In genomic region chr7:17004716-17005115, GRCm38 (mm10) we compare ENCODE assay signal across 19 mouse cellular contexts. TPM values are rescaled to one million over a fixed set of nuclear protein-coding genes. Genes with fewer than 3 reads are reported as not detected.
DNase-seq lines count a peak whose midpoint lies in the region; ATAC-seq and TF ChIP-seq lines count a peak whose summit lies in the region.
"Had no signal": no experiment of that assay in that cellular context is flagged by ENCODE, and none has a peak within 500 bp of the region (broad histone marks: within the 10 kb centered on the region; RNA-seq: fewer than 3 reads in every experiment).

No protein-coding gene starts in this region.

- H3K36me3 ChIP-seq in intestine, embryonic 16.5 days (ENCODE audit: control insufficient read depth, insufficient read depth, low read length) = peaks cover 24% of the 10 kb centered on the region
- H3K36me3 ChIP-seq in intestine, embryonic 15.5 days = peaks cover 50% of the 10 kb centered on the region
- peaks cover 3% of the 10 kb centered on the region; the same call in 1 of the 2 replicates for H3K36me3 ChIP-seq in liver, adult 2 months (ENCODE audit: control insufficient read depth, insufficient read depth, low read length)
- H3K36me3 ChIP-seq in liver, embryonic 11.5 days (ENCODE audit: control insufficient read depth, insufficient read depth, low read length) = peaks cover 54% of the 10 kb centered on the region
- H3K36me3 ChIP-seq in stomach, postnatal 0 days (ENCODE audit: control insufficient read depth, insufficient read depth, low read length) = peaks cover 33% of the 10 kb centered on the region

- peaks cover 28% of the 10 kb centered on the region for H3K4me1 ChIP-seq in intestine, embryonic 16.5 days (ENCODE audit: control insufficient read depth, insufficient read depth, low read length)
- H3K4me1 ChIP-seq in intestine, embryonic 15.5 days (replicated peaks) = peaks cover 11% of the 10 kb centered on the region; the same call in 1 of the 2 replicates
- peaks cover 26% of the 10 kb centered on the region for H3K4me1 ChIP-seq in liver, adult 2 months (ENCODE audit: control insufficient read depth, insufficient read depth, low read length)
- no peaks in the 10 kb centered on the region for H3K4me1 ChIP-seq in liver, embryonic 11.5 days (replicated peaks; ENCODE audit: control insufficient read depth, insufficient read depth, low read length)
- no peaks in the 10 kb centered on the region for H3K4me1 ChIP-seq in stomach, postnatal 0 days (replicated peaks; ENCODE audit: control insufficient read depth, insufficient read depth)
- H3K4me1 ChIP-seq: embryonic facial prominence, embryonic 12.5 days; midbrain, embryonic 10.5 days had no signal

- H3K27ac ChIP-seq in intestine, embryonic 16.5 days (ENCODE audit: low read length) = peak overlapping the region; percentile 94
- no peak overlapping the region for H3K27ac ChIP-seq in intestine, embryonic 15.5 days
- H3K27ac ChIP-seq in liver, adult 2 months (replicated peaks; ENCODE audit: insufficient read depth, low read depth, low read length) = no peak overlapping the region
- no peak overlapping the region for H3K27ac ChIP-seq in liver, embryonic 11.5 days (ENCODE audit: low read depth, low read length)
- H3K27ac ChIP-seq in stomach, postnatal 0 days (replicated peaks) = no peak overlapping the region
- H3K27ac ChIP-seq: embryonic facial prominence, embryonic 12.5 days; forebrain, embryonic 13.5 days; hindbrain, embryonic 15.5 days; macrophage; midbrain, embryonic 10.5 days had no signal

- H3K9me3 ChIP-seq in intestine, embryonic 16.5 days (ENCODE audit: control insufficient read depth, low read length) = no peaks in the 10 kb centered on the region
- no peaks in the 10 kb centered on the region for H3K9me3 ChIP-seq in intestine, embryonic 15.5 days
- H3K9me3 ChIP-seq in liver, embryonic 11.5 days (ENCODE audit: control insufficient read depth, low read length) = no peaks in the 10 kb centered on the region
- H3K9me3 ChIP-seq in stomach, postnatal 0 days (ENCODE audit: control insufficient read depth, low read length) = no peaks in the 10 kb centered on the region
- H3K9me3 ChIP-seq: embryonic facial prominence, embryonic 12.5 days; forebrain, embryonic 13.5 days; hindbrain, embryonic 15.5 days; limb, embryonic 15.5 days; lung, embryonic 15.5 days; midbrain, embryonic 10.5 days had no signal

- peak; percentile 32 for DNase-seq in liver, adult 2 months (ENCODE audit: extremely low read depth, low read depth, low spot score)
- no peak for DNase-seq in liver, embryonic 11.5 days (ENCODE audit: low spot score)
- peak; percentile 46 for DNase-seq in kidney, postnatal 10 days
- peak; percentile 20 for DNase-seq in stomach, postnatal 0 days (ENCODE audit: low spot score)
- DNase-seq in embryo, embryonic 10 days (ENCODE audit: low spot score) = no peak
- DNase-seq: gastrocnemius, postnatal 10 days; heart, adult 11 months; heart, postnatal 36 days; right cerebral cortex, adult 18-20 months had no signal

- no peak for TF ChIP-seq CTCF in liver, adult 2 months (IDR thresholded peaks at IDR 0.05; ENCODE audit: low read depth, low read length)
- TF ChIP-seq CTCF in stomach, postnatal 0 days (IDR thresholded peaks at IDR 0.05; ENCODE audit: low read depth) = no peak

- no peak for TF ChIP-seq POLR2A in liver, adult 2 months (IDR thresholded peaks at IDR 0.05; ENCODE audit: extremely low read depth, insufficient read depth, low read length)

- 74% methylated on average over 7 of the region's 7 CpGs for WGBS in intestine, embryonic 16.5 days
- WGBS in intestine, embryonic 15.5 days = 78% methylated on average over 7 of the region's 7 CpGs
- WGBS in liver, adult 2 months = 55% methylated on average over 7 of the region's 7 CpGs
- 80% methylated on average over 7 of the region's 7 CpGs for WGBS in liver, embryonic 11.5 days
- 59% methylated on average over 7 of the region's 7 CpGs for WGBS in stomach, postnatal 0 days

- H3K27me3 ChIP-seq in intestine, embryonic 16.5 days (replicated peaks; ENCODE audit: control insufficient read depth, insufficient read depth, low read length) = no peaks in the 10 kb centered on the region
- no peaks in the 10 kb centered on the region for H3K27me3 ChIP-seq in intestine, embryonic 15.5 days (replicated peaks)
- H3K27me3 ChIP-seq in liver, adult 2 months (ENCODE audit: control insufficient read depth, insufficient read depth, low read length) = no peaks in the 10 kb centered on the region
- H3K27me3 ChIP-seq in liver, embryonic 11.5 days (replicated peaks; ENCODE audit: control insufficient read depth, insufficient read depth, low read length) = no peaks in the 10 kb centered on the region
- no peaks in the 10 kb centered on the region for H3K27me3 ChIP-seq in stomach, postnatal 0 days (ENCODE audit: control insufficient read depth, insufficient read depth, low read length)
- H3K27me3 ChIP-seq: embryonic facial prominence, embryonic 12.5 days; forebrain, embryonic 13.5 days; hindbrain, embryonic 15.5 days; limb, embryonic 15.5 days; lung, embryonic 15.5 days had no signal

- H3K79me2 ChIP-seq in liver, adult 2 months (ENCODE audit: control insufficient read depth, insufficient read depth, low read length) = no peaks in the 10 kb centered on the region

- no peak for TF ChIP-seq EP300 in stomach, postnatal 0 days (optimal IDR thresholded peaks at IDR 0.05)

- ATAC-seq in intestine, embryonic 16.5 days = no peak
- ATAC-seq in intestine, embryonic 15.5 days = no peak
- ATAC-seq in liver, embryonic 11.5 days (replicated peaks; ENCODE audit: low FRiP score) = no peak
- ATAC-seq in stomach, postnatal 0 days (ENCODE audit: low FRiP score, low TSS enrichment) = no peak
- ATAC-seq: forebrain, embryonic 13.5 days had no signal

- H3K4me2 ChIP-seq in intestine, embryonic 16.5 days (ENCODE audit: low read depth, low read length) = no peak overlapping the region
- H3K4me2 ChIP-seq in intestine, embryonic 15.5 days (replicated peaks) = no peak overlapping the region
- no peak overlapping the region for H3K4me2 ChIP-seq in liver, embryonic 11.5 days
- H3K4me2 ChIP-seq in stomach, postnatal 0 days (replicated peaks; ENCODE audit: low read depth) = no peak overlapping the region
- H3K4me2 ChIP-seq: embryonic facial prominence, embryonic 12.5 days; forebrain, embryonic 13.5 days; hindbrain, embryonic 15.5 days; limb, embryonic 15.5 days; lung, embryonic 15.5 days had no signal

- no peak overlapping the region for H3K4me3 ChIP-seq in intestine, embryonic 16.5 days (ENCODE audit: low read length)
- no peak overlapping the region for H3K4me3 ChIP-seq in intestine, embryonic 15.5 days (replicated peaks)
- H3K4me3 ChIP-seq in liver, adult 2 months (ENCODE audit: insufficient read depth, low read depth, low read length) = no peak overlapping the region
- H3K4me3 ChIP-seq in liver, embryonic 11.5 days (ENCODE audit: low read depth, low read length) = no peak overlapping the region
- no peak overlapping the region for H3K4me3 ChIP-seq in stomach, postnatal 0 days (ENCODE audit: low read depth, low read length)
- H3K4me3 ChIP-seq: embryonic facial prominence, embryonic 12.5 days; erythroblast, embryonic 14.5 days; forebrain, embryonic 13.5 days; hindbrain, embryonic 15.5 days; limb, embryonic 15.5 days; lung, embryonic 15.5 days; midbrain, embryonic 10.5 days had no signal

- H3K9ac ChIP-seq in intestine, embryonic 16.5 days (ENCODE audit: low read depth, low read length) = 0 out of 2 replicates have a peak overlapping the region, but pooled peaks have one; percentile 25
- H3K9ac ChIP-seq in intestine, embryonic 15.5 days = no peak overlapping the region
- H3K9ac ChIP-seq in liver, adult 2 months (ENCODE audit: low read depth, low read length) = no peak overlapping the region
- no peak overlapping the region for H3K9ac ChIP-seq in liver, embryonic 11.5 days (ENCODE audit: low read depth, low read length)
- no peak overlapping the region for H3K9ac ChIP-seq in stomach, postnatal 0 days (ENCODE audit: low read length)
- H3K9ac ChIP-seq: embryonic facial prominence, embryonic 12.5 days; forebrain, embryonic 13.5 days; hindbrain, embryonic 15.5 days; limb, embryonic 15.5 days; lung, embryonic 15.5 days had no signal

RNA-seq across cellular contexts. Expression of gene Ccdc8, which starts 12.2 kb away (rescaled TPM):
- 32.6 and 35.6 TPM in 2 replicates for polyA plus RNA-seq in intestine, embryonic 16.5 days (2015; fragmentation: Nextera tagmentation; extraction: Ambion mirVana)
- 28.1 and 29.0 TPM in 2 replicates for polyA plus RNA-seq in intestine, embryonic 15.5 days (2015; fragmentation: Nextera tagmentation; extraction: Ambion mirVana)
- total RNA-seq in liver, adult 2 months (2014; rRNA removed) = 0.40 and 0.46 TPM in 2 replicates
- polyA plus RNA-seq in liver, adult 2 months (2012; rRNA removed) = 0.21 and 0.35 TPM in 2 replicates
- 13.2 and 13.5 TPM in 2 replicates for polyA plus RNA-seq in liver, embryonic 11.5 days (2014; fragmentation: Nextera tagmentation; extraction: Ambion mirVana)
- 4.7 and 6.7 TPM in 2 replicates for polyA plus RNA-seq in stomach, postnatal 0 days (2015; fragmentation: Nextera tagmentation; extraction: Ambion mirVana)

RNA-seq across cellular contexts. Expression of gene Gm42372, which starts 21.8 kb away (rescaled TPM):
- polyA plus RNA-seq in intestine, embryonic 16.5 days (2015; fragmentation: Nextera tagmentation; extraction: Ambion mirVana) = 0.23 and 0.32 TPM in 2 replicates
- 0.28 and 0.44 TPM in 2 replicates for polyA plus RNA-seq in intestine, embryonic 15.5 days (2015; fragmentation: Nextera tagmentation; extraction: Ambion mirVana)
- 0.07 TPM in 1 of 2 replicates, not detected in the other for total RNA-seq in liver, adult 2 months (2014; rRNA removed)
- polyA plus RNA-seq in liver, adult 2 months (2012; rRNA removed) = not detected in 2 replicates
- 0.15 and 0.16 TPM in 2 replicates for polyA plus RNA-seq in liver, embryonic 11.5 days (2014; fragmentation: Nextera tagmentation; extraction: Ambion mirVana)
- 0.15 and 0.16 TPM in 2 replicates for polyA plus RNA-seq in stomach, postnatal 0 days (2015; fragmentation: Nextera tagmentation; extraction: Ambion mirVana)
- total RNA-seq: heart, postnatal 36 days had no signal
- polyA plus RNA-seq: erythroblast, embryonic 14.5 days; macrophage had no signal

RNA-seq across cellular contexts. Expression of gene Ppp5c, which starts 23.0 kb away (rescaled TPM):
- 83.7 and 88.3 TPM in 2 replicates for polyA plus RNA-seq in intestine, embryonic 16.5 days (2015; fragmentation: Nextera tagmentation; extraction: Ambion mirVana)
- polyA plus RNA-seq in intestine, embryonic 15.5 days (2015; fragmentation: Nextera tagmentation; extraction: Ambion mirVana) = 81.5 and 89.5 TPM in 2 replicates
- total RNA-seq in liver, adult 2 months (2014; rRNA removed) = 24.2 and 39.9 TPM in 2 replicates
- polyA plus RNA-seq in liver, adult 2 months (2012; rRNA removed) = 93.2 and 112 TPM in 2 replicates
- polyA plus RNA-seq in liver, embryonic 11.5 days (2014; fragmentation: Nextera tagmentation; extraction: Ambion mirVana) = 124 and 128 TPM in 2 replicates
- polyA plus RNA-seq in stomach, postnatal 0 days (2015; fragmentation: Nextera tagmentation; extraction: Ambion mirVana) = 51.6 and 57.5 TPM in 2 replicates

RNA-seq across cellular contexts. Expression of gene Pnmal1, which starts 45.2 kb away (rescaled TPM):
- 2.7 and 2.9 TPM in 2 replicates for polyA plus RNA-seq in intestine, embryonic 16.5 days (2015; fragmentation: Nextera tagmentation; extraction: Ambion mirVana)
- polyA plus RNA-seq in intestine, embryonic 15.5 days (2015; fragmentation: Nextera tagmentation; extraction: Ambion mirVana) = 3.0 and 3.1 TPM in 2 replicates
- not detected in 2 replicates for total RNA-seq in liver, adult 2 months (2014; rRNA removed)
- polyA plus RNA-seq in liver, adult 2 months (2012; rRNA removed) = not detected in 2 replicates
- 0.18 and 0.52 TPM in 2 replicates for polyA plus RNA-seq in liver, embryonic 11.5 days (2014; fragmentation: Nextera tagmentation; extraction: Ambion mirVana)
- polyA plus RNA-seq in stomach, postnatal 0 days (2015; fragmentation: Nextera tagmentation; extraction: Ambion mirVana) = 1.7 and 1.8 TPM in 2 replicates
- total RNA-seq: heart, postnatal 36 days had no signal
- polyA plus RNA-seq: erythroblast, embryonic 14.5 days; macrophage had no signal

RNA-seq across cellular contexts. Expression of gene Hif3a, which starts 57.5 kb away (rescaled TPM):
- 72.7 and 87.8 TPM in 2 replicates for polyA plus RNA-seq in intestine, embryonic 16.5 days (2015; fragmentation: Nextera tagmentation; extraction: Ambion mirVana)
- 66.7 and 71.4 TPM in 2 replicates for polyA plus RNA-seq in intestine, embryonic 15.5 days (2015; fragmentation: Nextera tagmentation; extraction: Ambion mirVana)
- 0.07 and 0.09 TPM in 2 replicates for total RNA-seq in liver, adult 2 months (2014; rRNA removed)
- 0.01 and 0.05 TPM in 2 replicates for polyA plus RNA-seq in liver, adult 2 months (2012; rRNA removed)
- 28.3 and 32.1 TPM in 2 replicates for polyA plus RNA-seq in liver, embryonic 11.5 days (2014; fragmentation: Nextera tagmentation; extraction: Ambion mirVana)
- polyA plus RNA-seq in stomach, postnatal 0 days (2015; fragmentation: Nextera tagmentation; extraction: Ambion mirVana) = 3.4 and 4.0 TPM in 2 replicates
- polyA plus RNA-seq: macrophage had no signal

Comparison
In these comparisons a context has a peak if more than half of its experiments do, and no peak if none do; other contexts are left out.
1. DNase-seq: peak in liver, adult 2 months (single experiment), kidney, postnatal 10 days (single experiment) and stomach, postnatal 0 days (single experiment); none in liver, embryonic 11.5 days (single experiment) and embryo, embryonic 10 days (single experiment).